Mouse (Mus musculus) heart, adult 9 months (tissue): Measurements from ENCODE around the gene Rbm31y.
"Not testable (repeated sequence)": the region's sequence is repeated elsewhere in the genome, so short reads cannot be mapped to it uniquely, and the experiment has no call there.

Source experiments
- DNase-seq, 2 experiments: peaks; one replicate each; pipeline ENCODE4 v3.0.0; 2022; ENCODE audit warnings: low spot score in 2 of 2

The Rbm31y gene

DNA sequence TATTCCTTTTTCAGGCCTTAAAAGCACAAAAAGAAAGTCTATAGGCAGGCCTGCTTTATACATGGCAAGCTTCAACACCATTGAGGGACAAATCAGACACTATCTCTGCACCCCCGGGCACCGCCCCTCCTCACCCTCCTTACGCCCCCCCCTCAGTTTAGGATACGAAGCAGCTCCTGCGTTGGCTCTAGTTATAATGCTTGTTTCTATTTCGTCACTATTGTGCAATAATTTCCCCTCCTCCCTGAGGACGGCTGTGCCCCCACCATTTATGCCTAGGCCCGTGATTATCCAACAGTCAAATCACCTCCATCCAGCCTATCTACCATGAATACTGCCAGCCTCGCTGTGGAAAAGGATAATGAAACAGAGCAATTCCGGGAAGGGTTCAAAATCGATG lies at the start of gene Rbm31y:
Gene Rbm31y (plus strand): TSS at position 301 of the 400 bp plus-strand sequence.
- DNase-seq, result not testable (repeated sequence)
